Comparison of ENCODE assay signal across 8 mouse cellular contexts in the genomic region with DNA sequence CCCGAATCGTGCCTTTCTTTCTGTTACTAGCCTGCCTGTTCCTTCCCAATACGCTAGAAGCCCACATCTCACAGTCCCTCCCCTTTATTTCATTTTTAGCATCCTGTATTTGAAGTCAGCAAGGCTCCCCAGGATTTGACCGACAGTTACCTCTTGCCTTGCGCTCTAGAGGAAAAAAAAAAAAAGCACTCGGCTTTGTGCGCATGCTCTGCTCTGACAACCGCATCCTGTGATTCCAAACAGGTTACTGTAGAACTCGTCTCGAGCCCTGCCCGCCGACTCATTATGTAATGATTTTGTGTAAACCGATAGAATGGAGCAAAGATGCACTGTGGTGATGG. TPM values are rescaled to one million over a fixed set of nuclear protein-coding genes. Genes with fewer than 3 reads are reported as not detected.
DNase-seq lines count a peak whose midpoint lies in the region; ATAC-seq lines count a peak whose summit lies in the region.

No protein-coding gene starts in this region.

- H3K9me3 ChIP-seq in embryonic facial prominence, embryonic 14.5 days (ENCODE audit: control insufficient read depth, low read length) = peaks cover 1% of the 10 kb centered on the region
- no peaks in the 10 kb centered on the region for H3K9me3 ChIP-seq in liver, embryonic 16.5 days (replicated peaks; ENCODE audit: control insufficient read depth, low read length)
- H3K9me3 ChIP-seq in neural tube, embryonic 12.5 days = peaks cover under 1% of the 10 kb centered on the region; the same call in 1 of the 2 replicates

- H3K36me3 ChIP-seq in embryonic facial prominence, embryonic 14.5 days (ENCODE audit: control insufficient read depth, insufficient read depth, low read length) = no peaks in the 10 kb centered on the region
- H3K36me3 ChIP-seq in liver, embryonic 16.5 days (ENCODE audit: control insufficient read depth, insufficient read depth) = no peaks in the 10 kb centered on the region
- no peaks in the 10 kb centered on the region for H3K36me3 ChIP-seq in neural tube, embryonic 12.5 days

- H3K27ac ChIP-seq in embryonic facial prominence, embryonic 14.5 days (replicated peaks; ENCODE audit: low read depth, low read length) = no peak overlapping the region
- H3K27ac ChIP-seq in liver, embryonic 16.5 days (ENCODE audit: low read length) = peak overlapping the region; percentile 70
- H3K27ac ChIP-seq in neural tube, embryonic 12.5 days = 0 out of 2 replicates have a peak overlapping the region, but pooled peaks have one; percentile 26

- ATAC-seq in embryonic facial prominence, embryonic 14.5 days (ENCODE audit: low read depth) = 0 out of 2 replicates have a peak, but pooled peaks have one; percentile 8
- ATAC-seq in liver, embryonic 16.5 days (ENCODE audit: low read depth) = no peak
- no peak for ATAC-seq in neural tube, embryonic 12.5 days (ENCODE audit: low FRiP score, low read depth)

- WGBS in embryonic facial prominence, embryonic 14.5 days = under 1% methylated on average over 13 of the region's 13 CpGs
- 2% methylated on average over 13 of the region's 13 CpGs for WGBS in liver, embryonic 16.5 days (ENCODE audit: insufficient replicate concordance)
- 2% methylated on average over 13 of the region's 13 CpGs for WGBS in neural tube, embryonic 12.5 days

- peaks cover 20% of the 10 kb centered on the region for H3K27me3 ChIP-seq in embryonic facial prominence, embryonic 14.5 days (replicated peaks; ENCODE audit: control insufficient read depth, insufficient read depth, low read length)
- peaks cover 34% of the 10 kb centered on the region for H3K27me3 ChIP-seq in liver, embryonic 16.5 days (ENCODE audit: control insufficient read depth, insufficient read depth, low read depth, low read length)
- H3K27me3 ChIP-seq in neural tube, embryonic 12.5 days (replicated peaks) = peaks cover 24% of the 10 kb centered on the region

- peak overlapping the region; percentile 58 for H3K4me3 ChIP-seq in embryonic facial prominence, embryonic 14.5 days (ENCODE audit: low read depth, low read length)
- H3K4me3 ChIP-seq in liver, embryonic 16.5 days (ENCODE audit: low read depth, low read length) = peak overlapping the region; percentile 65
- peak overlapping the region; percentile 53 for H3K4me3 ChIP-seq in neural tube, embryonic 12.5 days

- peak overlapping the region; percentile 60 for H3K9ac ChIP-seq in embryonic facial prominence, embryonic 14.5 days (ENCODE audit: low read depth, low read length)
- peak overlapping the region; percentile 59; the same call in 1 of the 2 replicates for H3K9ac ChIP-seq in liver, embryonic 16.5 days (ENCODE audit: low read depth, low read length)
- H3K9ac ChIP-seq in neural tube, embryonic 12.5 days = peak overlapping the region; percentile 64

- intact Hi-C loops in left cerebral cortex, postnatal 4 days (cut with DNase I) = no loop called here
- intact Hi-C loops in heart, postnatal 10 days (cut with DNase I) = loop anchor here (2.0 kb wide), 2 partner anchors 40 to 60 kb away; no protein-coding TSS in a partner anchor

- H3K4me1 ChIP-seq in embryonic facial prominence, embryonic 14.5 days (ENCODE audit: control insufficient read depth, insufficient read depth, low read length) = peaks cover 9% of the 10 kb centered on the region; the same call in 1 of the 2 replicates
- peaks cover 40% of the 10 kb centered on the region for H3K4me1 ChIP-seq in liver, embryonic 16.5 days (ENCODE audit: control insufficient read depth, low read depth, low read length)
- H3K4me1 ChIP-seq in neural tube, embryonic 12.5 days = peaks cover 14% of the 10 kb centered on the region

- peak; percentile 74 for DNase-seq in left cerebral cortex, adult 11 months (ENCODE audit: low spot score)
- DNase-seq in left cerebral cortex, postnatal 4 days = no peak
- peak; percentile 82 for DNase-seq in embryonic facial prominence, embryonic 14.5 days (ENCODE audit: low spot score)
- DNase-seq in heart, postnatal 10 days = peak; percentile 67 to 68
- DNase-seq in kidney, postnatal 25 days = peak; percentile 69 to 79
- peak; percentile 72 to 88 for DNase-seq in thymus, adult 18-20 months

- peak overlapping the region; percentile 92 for H3K4me2 ChIP-seq in embryonic facial prominence, embryonic 14.5 days (ENCODE audit: low read depth, low read length)
- peak overlapping the region; percentile 77 for H3K4me2 ChIP-seq in liver, embryonic 16.5 days (ENCODE audit: low read depth, low read length)
- peak overlapping the region; percentile 91 for H3K4me2 ChIP-seq in neural tube, embryonic 12.5 days (replicated peaks)

RNA-seq across cellular contexts. Expression of gene Abcg1, which starts 1.2 kb away (rescaled TPM):
- 10 to 100 TPM; 18.5 to 20.0 TPM for total RNA-seq in left cerebral cortex, postnatal 4 days (2021)
- 10.5 and 11.9 TPM in 2 replicates for polyA plus RNA-seq in embryonic facial prominence, embryonic 14.5 days (2014; fragmentation: Nextera tagmentation; extraction: Ambion mirVana)
- total RNA-seq in heart, postnatal 10 days (2021) = 1 to 10 TPM; 8.9 to 10.0 TPM
- polyA plus RNA-seq in liver, embryonic 16.5 days (2015; fragmentation: Nextera tagmentation; extraction: Ambion mirVana) = 10.4 and 10.8 TPM in 2 replicates
- polyA plus RNA-seq in neural tube, embryonic 12.5 days (2016; fragmentation: Nextera tagmentation; extraction: Ambion mirVana) = 13.0 TPM in 2 replicates
